Mouse (Mus musculus): ENCODE measurements around the gene Polrmt. TPM values are rescaled to one million over a fixed set of nuclear protein-coding genes. Genes with fewer than 3 reads are reported as not detected.

The Polrmt gene
- polyA plus RNA-seq, 1 experiment, result 66.3 TPM

DNA sequence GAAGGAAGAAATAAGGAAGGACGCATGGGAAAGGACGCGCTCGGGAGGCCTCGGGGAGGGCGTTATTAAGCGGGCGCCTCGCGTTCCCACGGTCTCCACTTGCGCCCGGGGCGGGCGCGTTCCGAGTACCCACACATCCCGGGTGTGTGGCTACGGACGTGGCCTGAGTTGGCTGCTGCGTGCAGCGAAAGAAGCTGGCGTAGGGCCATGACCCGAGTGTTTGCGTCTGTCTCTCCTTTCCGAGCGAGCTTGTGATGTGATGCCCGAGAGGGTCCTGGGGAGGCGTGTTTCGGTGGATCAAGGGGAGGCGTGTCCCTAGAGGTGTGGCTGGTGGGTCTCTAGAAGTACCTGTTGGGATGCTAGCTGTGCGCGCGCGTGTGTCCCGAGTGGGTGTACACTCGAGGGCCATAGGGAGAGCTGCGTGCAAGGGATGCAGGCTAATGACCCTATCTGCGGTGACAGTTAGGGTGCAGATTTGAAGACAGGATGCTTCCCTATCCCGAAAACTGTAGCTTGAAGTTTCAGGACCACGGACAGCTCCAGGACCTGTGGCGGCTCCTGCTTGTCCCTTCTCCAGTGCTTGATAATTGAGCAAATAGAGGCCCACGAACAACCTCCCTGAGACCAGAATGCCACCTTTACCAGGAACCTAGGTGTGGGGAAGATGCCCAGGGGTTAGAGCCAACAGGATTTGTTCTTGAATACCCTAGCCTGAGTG is 28.6 kb downstream of the Polrmt start:
- no peaks in the 10 kb centered on the region for H3K36me3 ChIP-seq (ENCODE audit: control insufficient read depth, insufficient read depth, low read length)
- H3K4me1 ChIP-seq (ENCODE audit: control insufficient read depth, insufficient read depth, low read length), result no peaks in the 10 kb centered on the region
- peak; percentile 76 for DNase-seq
- WGBS, result 2% methylated on average over 43 of the region's 43 CpGs
- H3K27me3 ChIP-seq (replicated peaks; ENCODE audit: control insufficient read depth, insufficient read depth, low read length), result no peaks in the 10 kb centered on the region
- H3K4me3 ChIP-seq (ENCODE audit: insufficient read depth, low read depth, low read length), result no peak overlapping the region
- no peak overlapping the region for H3K27ac ChIP-seq (ENCODE audit: insufficient read depth, low read depth, low read length)
- TF ChIP-seq POLR2A (IDR thresholded peaks at IDR 0.05; ENCODE audit: low read depth, low read length) (no peak), CTCF (conservative IDR thresholded peaks at IDR 0.05; ENCODE audit: insufficient read depth, insufficient read length, low read depth, low read length) (no peak)

DNA sequence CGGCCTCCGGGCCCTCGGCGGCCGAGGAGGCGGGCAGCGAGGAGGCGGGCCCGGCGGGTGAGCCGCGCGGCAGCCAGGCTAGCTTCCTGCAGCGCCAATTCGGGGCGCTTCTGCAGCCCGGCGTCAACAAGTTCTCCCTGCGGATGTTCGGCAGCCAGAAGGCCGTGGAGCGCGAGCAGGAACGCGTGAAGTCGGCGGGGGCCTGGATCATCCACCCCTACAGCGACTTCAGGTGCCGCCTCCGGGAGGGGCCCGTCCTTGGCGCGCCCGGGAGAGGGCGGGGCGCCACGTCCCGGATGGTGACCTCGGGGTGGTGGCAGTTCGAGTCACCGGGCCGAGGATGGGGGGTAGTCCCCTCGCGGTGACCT is 29.4 kb downstream of the Polrmt start:
- Histone ChIP-seq H3K4me3 (ENCODE audit: insufficient read depth, low read depth, low read length) (peak overlapping the region; percentile 42), H3K4me1 (ENCODE audit: control insufficient read depth, insufficient read depth, low read length) (no peaks in the 10 kb centered on the region), H3K36me3 (ENCODE audit: control insufficient read depth, insufficient read depth, low read length) (no peaks in the 10 kb centered on the region), H3K27me3 (replicated peaks; ENCODE audit: control insufficient read depth, insufficient read depth, low read length) (no peaks in the 10 kb centered on the region), H3K27ac (ENCODE audit: insufficient read depth, low read depth, low read length) (no peak overlapping the region)
- under 1% methylated on average over 44 of the region's 44 CpGs for WGBS
- no peak for TF ChIP-seq CTCF (conservative IDR thresholded peaks at IDR 0.05; ENCODE audit: insufficient read depth, insufficient read length, low read depth, low read length)
- TF ChIP-seq POLR2A (IDR thresholded peaks at IDR 0.05; ENCODE audit: low read depth, low read length), result no peak
- DNase-seq, result no peak

DNA sequence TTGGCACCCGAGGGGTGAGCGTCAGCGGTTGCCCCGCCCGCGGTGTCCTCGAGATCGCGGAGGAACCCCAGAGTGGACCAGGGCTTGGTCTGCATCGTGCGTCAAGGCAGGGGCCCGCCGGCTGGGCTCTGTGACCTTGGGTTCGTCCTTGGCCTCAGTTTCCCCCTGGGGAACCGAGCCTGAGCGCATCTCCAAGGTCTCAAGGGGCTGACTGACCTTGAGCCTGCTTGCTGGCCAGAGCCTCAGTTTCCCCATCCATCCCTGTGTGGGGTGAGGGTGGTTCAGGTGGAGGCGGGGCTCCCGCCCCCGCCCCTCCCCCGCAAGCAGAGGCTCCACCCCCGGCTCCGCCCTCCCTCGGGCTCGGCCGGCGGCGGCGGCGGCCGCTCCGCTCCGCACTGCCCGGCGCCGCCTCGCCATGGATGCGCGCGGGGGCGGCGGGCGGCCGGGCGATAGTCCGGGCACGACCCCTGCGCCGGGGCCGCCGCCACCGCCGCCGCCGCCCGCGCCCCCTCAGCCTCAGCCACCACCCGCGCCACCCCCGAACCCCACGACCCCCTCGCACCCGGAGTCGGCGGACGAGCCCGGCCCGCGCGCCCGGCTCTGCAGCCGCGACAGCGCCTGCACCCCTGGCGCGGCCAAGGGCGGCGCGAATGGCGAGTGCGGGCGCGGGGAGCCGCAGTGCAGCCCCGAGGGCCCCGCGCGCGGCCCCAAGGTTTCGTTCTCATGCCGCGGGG is 30.0 kb downstream of the Polrmt start, which contains the start of gene Hcn2:
Gene Hcn2 (plus strand): TSS at position 381 of the 734 bp plus-strand sequence.
- 2% methylated on average over 76 of the region's 91 CpGs for WGBS
- TF ChIP-seq POLR2A (IDR thresholded peaks at IDR 0.05; ENCODE audit: low read depth, low read length) (no peak), CTCF (conservative IDR thresholded peaks at IDR 0.05; ENCODE audit: insufficient read depth, insufficient read length, low read depth, low read length) (no peak)
- Histone ChIP-seq H3K4me3 (ENCODE audit: insufficient read depth, low read depth, low read length) (peak within 1 kb of the TSS; percentile 42), H3K27me3 (replicated peaks; ENCODE audit: control insufficient read depth, insufficient read depth, low read length) (no peaks in the 10 kb centered on the region), H3K27ac (ENCODE audit: insufficient read depth, low read depth, low read length) (no peak within 1 kb of the TSS), H3K36me3 (ENCODE audit: control insufficient read depth, insufficient read depth, low read length) (no peaks in the 10 kb centered on the region), H3K4me1 (ENCODE audit: control insufficient read depth, insufficient read depth, low read length) (no peaks in the 10 kb centered on the region)
- DNase-seq, result no peak

DNA sequence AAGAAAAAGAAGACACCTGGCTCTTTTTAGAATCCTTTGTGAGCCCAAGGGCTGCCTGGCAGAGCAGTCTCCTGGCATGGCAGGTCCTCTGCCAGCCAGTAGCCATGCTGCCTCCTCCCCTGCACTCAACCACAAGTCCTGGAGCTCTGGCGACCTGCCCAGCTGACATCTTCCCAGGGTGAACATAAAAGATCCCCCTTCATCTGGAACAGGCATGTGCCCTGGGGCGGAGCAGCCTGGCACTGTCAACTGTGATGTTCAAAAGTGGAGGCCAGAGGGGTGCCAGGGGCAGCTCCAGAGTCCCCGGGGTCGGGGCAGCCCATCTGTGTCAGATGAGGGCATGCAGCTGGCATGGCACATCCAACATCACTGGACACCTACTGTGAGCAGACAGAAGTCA is 31.4 kb downstream of the Polrmt start:
- Histone ChIP-seq H3K27me3 (replicated peaks; ENCODE audit: control insufficient read depth, insufficient read depth, low read length) (no peaks in the 10 kb centered on the region), H3K4me1 (ENCODE audit: control insufficient read depth, insufficient read depth, low read length) (no peaks in the 10 kb centered on the region), H3K4me3 (ENCODE audit: insufficient read depth, low read depth, low read length) (no peak overlapping the region), H3K36me3 (ENCODE audit: control insufficient read depth, insufficient read depth, low read length) (no peaks in the 10 kb centered on the region), H3K27ac (ENCODE audit: insufficient read depth, low read depth, low read length) (no peak overlapping the region)
- WGBS, result 58% methylated on average over 4 of the region's 4 CpGs
- no peak for DNase-seq
- TF ChIP-seq CTCF (conservative IDR thresholded peaks at IDR 0.05; ENCODE audit: insufficient read depth, insufficient read length, low read depth, low read length) (no peak), POLR2A (IDR thresholded peaks at IDR 0.05; ENCODE audit: low read depth, low read length) (no peak)

DNA sequence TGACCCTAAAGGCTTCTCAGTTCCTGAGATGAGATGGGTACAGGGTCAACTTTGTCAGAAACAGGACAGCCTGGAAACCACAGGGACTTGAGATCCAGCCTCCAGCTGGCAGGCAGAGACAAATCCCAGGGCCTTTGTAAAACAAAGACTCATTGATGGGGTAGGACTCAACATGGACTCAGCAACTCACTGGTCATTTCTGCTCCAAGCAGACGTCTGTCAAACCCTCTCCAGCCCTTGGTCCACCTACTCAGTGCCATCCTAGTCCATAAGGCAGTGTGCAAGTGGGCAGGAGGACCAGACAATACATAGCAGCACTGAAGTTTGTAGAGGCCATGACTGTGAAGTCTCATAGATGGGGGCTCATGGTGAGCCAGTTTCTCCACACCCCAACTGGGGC is 33.2 kb downstream of the Polrmt start:
- Histone ChIP-seq H3K4me1 (ENCODE audit: control insufficient read depth, insufficient read depth, low read length) (no peaks in the 10 kb centered on the region), H3K27ac (ENCODE audit: insufficient read depth, low read depth, low read length) (no peak overlapping the region), H3K27me3 (replicated peaks; ENCODE audit: control insufficient read depth, insufficient read depth, low read length) (no peaks in the 10 kb centered on the region), H3K4me3 (ENCODE audit: insufficient read depth, low read depth, low read length) (no peak overlapping the region), H3K36me3 (ENCODE audit: control insufficient read depth, insufficient read depth, low read length) (no peaks in the 10 kb centered on the region)
- no peak for DNase-seq
- 38% methylated on average over 1 of the region's 1 CpGs for WGBS
- TF ChIP-seq CTCF (conservative IDR thresholded peaks at IDR 0.05; ENCODE audit: insufficient read depth, insufficient read length, low read depth, low read length), result no peak
- TF ChIP-seq POLR2A (IDR thresholded peaks at IDR 0.05; ENCODE audit: low read depth, low read length), result no peak

DNA sequence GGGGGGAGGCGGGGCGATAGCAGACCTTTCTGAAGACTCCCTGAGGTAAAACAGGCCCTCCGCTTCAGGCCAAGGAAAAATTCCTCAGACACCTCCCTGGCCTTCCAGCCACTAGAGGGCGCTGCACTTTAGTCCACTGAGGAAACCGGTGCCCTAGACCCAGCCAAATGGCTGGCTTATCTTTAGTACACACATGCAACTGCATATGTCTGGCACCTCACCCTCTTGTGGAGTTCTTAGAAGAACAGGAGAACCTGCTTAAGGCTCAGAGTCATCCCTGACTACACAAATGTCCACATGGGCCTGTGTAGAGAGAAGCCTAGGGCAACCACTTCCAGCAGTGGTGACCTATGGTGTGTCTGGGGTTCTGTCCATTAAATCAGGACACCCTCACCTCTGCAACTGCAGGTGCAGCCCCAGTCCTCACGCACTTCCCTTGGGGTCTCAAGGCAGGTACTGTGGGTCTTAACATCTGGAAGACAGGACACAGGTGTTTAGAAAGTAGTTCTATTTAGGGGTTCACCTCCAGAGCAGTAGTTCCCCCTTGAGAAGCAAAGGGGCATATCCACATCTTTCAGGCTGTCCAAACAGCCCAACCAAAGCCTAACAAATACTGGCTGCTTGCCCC is 33.8 kb downstream of the Polrmt start:
- Histone ChIP-seq H3K27ac (ENCODE audit: insufficient read depth, low read depth, low read length) (no peak overlapping the region), H3K4me1 (ENCODE audit: control insufficient read depth, insufficient read depth, low read length) (peaks cover 2% of the 10 kb centered on the region; the same call in 1 of the 2 replicates), H3K4me3 (ENCODE audit: insufficient read depth, low read depth, low read length) (no peak overlapping the region), H3K36me3 (ENCODE audit: control insufficient read depth, insufficient read depth, low read length) (no peaks in the 10 kb centered on the region), H3K27me3 (replicated peaks; ENCODE audit: control insufficient read depth, insufficient read depth, low read length) (no peaks in the 10 kb centered on the region)
- 13% methylated on average over 6 of the region's 6 CpGs for WGBS
- TF ChIP-seq CTCF (conservative IDR thresholded peaks at IDR 0.05; ENCODE audit: insufficient read depth, insufficient read length, low read depth, low read length) (peak; percentile 81), POLR2A (IDR thresholded peaks at IDR 0.05; ENCODE audit: low read depth, low read length) (no peak)
- DNase-seq, result peak; percentile 77

DNA sequence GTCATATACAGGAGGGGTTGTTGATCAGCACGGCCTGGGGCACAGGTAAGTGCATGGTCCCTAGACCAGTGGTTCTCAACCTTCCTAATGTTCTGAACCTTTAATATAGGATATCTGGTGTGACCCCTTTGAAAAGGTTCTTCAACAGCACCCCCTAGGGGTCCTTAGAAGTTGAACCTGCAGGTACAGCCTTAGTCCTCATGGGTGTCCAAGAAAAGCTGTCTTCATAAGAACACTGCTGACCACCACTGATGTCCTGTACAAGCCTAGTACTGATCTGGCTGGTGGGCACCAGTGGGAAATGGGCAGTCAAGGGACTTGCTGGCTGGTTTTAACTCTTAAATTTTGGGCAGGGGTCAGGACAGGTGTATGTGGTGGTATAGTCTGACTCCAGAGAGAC is 34.4 kb downstream of the Polrmt start:
- WGBS, result 86% methylated on average over 1 of the region's 1 CpGs
- H3K27ac ChIP-seq (ENCODE audit: insufficient read depth, low read depth, low read length), result no peak overlapping the region
- no peak for DNase-seq
- no peaks in the 10 kb centered on the region for H3K36me3 ChIP-seq (ENCODE audit: control insufficient read depth, insufficient read depth, low read length)
- no peak overlapping the region for H3K4me3 ChIP-seq (ENCODE audit: insufficient read depth, low read depth, low read length)
- no peaks in the 10 kb centered on the region for H3K27me3 ChIP-seq (replicated peaks; ENCODE audit: control insufficient read depth, insufficient read depth, low read length)
- H3K4me1 ChIP-seq (ENCODE audit: control insufficient read depth, insufficient read depth, low read length), result peaks cover 6% of the 10 kb centered on the region
- TF ChIP-seq CTCF (conservative IDR thresholded peaks at IDR 0.05; ENCODE audit: insufficient read depth, insufficient read length, low read depth, low read length) (peak; percentile 27), POLR2A (IDR thresholded peaks at IDR 0.05; ENCODE audit: low read depth, low read length) (no peak)

All from kidney, adult 2 months (tissue).